Mouse (Mus musculus) kidney, adult 2 months (tissue): ENCODE measurements around the gene Dpf1. TPM values are rescaled to one million over a fixed set of nuclear protein-coding genes. Genes with fewer than 3 reads are reported as not detected.

ENCODE experiments used
- DNase-seq: peaks from one replicate; pipeline ENCODE4 v3.0.0; 2021
- H3K27ac ChIP-seq: fragments of 200-500 bp; 2 replicates; pipeline ENCODE4 v1.5.1; 2012; ENCODE audit warnings: low read depth, low read length, control low read depth, inconsistent platforms; ENCODE audit not compliant: insufficient read depth
- H3K27me3 ChIP-seq: fragments of 200-500 bp; replicated peaks from 2 replicates; pipeline ENCODE4 v1.6.1; 2012; ENCODE audit warnings: mild to moderate bottlenecking, moderate library complexity, low read length, inconsistent platforms; ENCODE audit not compliant: control insufficient read depth, insufficient read depth
- H3K36me3 ChIP-seq: fragments of 200-500 bp; 2 replicates; pipeline ENCODE4 v1.6.1; 2012; ENCODE audit warnings: mild to moderate bottlenecking, moderate library complexity, low read length, inconsistent platforms; ENCODE audit not compliant: control insufficient read depth, insufficient read depth
- H3K4me1 ChIP-seq: fragments of 200-500 bp; 2 replicates; pipeline ENCODE4 v1.6.1; 2011; ENCODE audit warnings: low read length; ENCODE audit not compliant: control insufficient read depth, insufficient read depth
- H3K4me3 ChIP-seq: fragments of 200-500 bp; 2 replicates; pipeline ENCODE4 v1.5.1; 2011; ENCODE audit warnings: mild to moderate bottlenecking, low read depth, low read length, control low read depth; ENCODE audit not compliant: insufficient read depth
- CTCF ChIP-seq: fragments of 200-500 bp; conservative IDR thresholded peaks from 2 replicates; pipeline ENCODE4 v1.5.1; 2011; ENCODE audit warnings: low read depth, mild to moderate bottlenecking, control low read depth, low read length, moderate library complexity, mixed read lengths; ENCODE audit not compliant: insufficient read depth, insufficient read length
- POLR2A ChIP-seq: fragments of 200-500 bp; IDR thresholded peaks from one replicate; pipeline ENCODE4 v1.6.1; 2011; ENCODE audit warnings: low read depth, low read length, control low read depth
- WGBS: fragments of 180-500 bp; shearing (Covaris S2); methylation state at CpG from one replicate; pipeline ENCODE4 v1.1.7; 2018; 5-methylcytosine and 5-hydroxymethylcytosine counted together
- polyA plus RNA-seq: library from polyadenylated mRNA; depleted of rRNA; stranded (reverse); fragments of >200 nt; gene quantifications from 2 replicates; pipeline ENCODE4 v1.2.3, GENCODE M21; 2012

Gene Dpf1
- polyA plus RNA-seq, 1 experiment, result 0.11 TPM

- no peak for TF ChIP-seq CTCF
- no peak for TF ChIP-seq POLR2A
- Histone ChIP-seq H3K36me3 (no peaks in the 10 kb centered on the region), H3K27ac (no peak overlapping the region), H3K4me3 (no peak overlapping the region), H3K27me3 (peaks cover 4% of the 10 kb centered on the region; the same call in 1 of the 2 replicates), H3K4me1 (0 out of 2 replicates have a peak, but pooled peaks cover 7% of the 10 kb centered on the region)
- DNase-seq, result no peak
- 2% methylated on average over 46 of the region's 48 CpGs for WGBS
Observed at GRCm38 (mm10) chr7:29304463-29305262, 912 bp downstream of the Dpf1 start.

GRCm38 (mm10) chr7:29305263-29305988 lies 1.7 kb downstream of the Dpf1 start:
- Histone ChIP-seq H3K27ac (no peak overlapping the region), H3K36me3 (no peaks in the 10 kb centered on the region), H3K27me3 (peaks cover 4% of the 10 kb centered on the region; the same call in 1 of the 2 replicates), H3K4me3 (no peak overlapping the region), H3K4me1 (0 out of 2 replicates have a peak, but pooled peaks cover 7% of the 10 kb centered on the region)
- DNase-seq, result no peak
- TF ChIP-seq CTCF (no peak), POLR2A (no peak)
- 56% methylated on average over 9 of the region's 9 CpGs for WGBS

GRCm38 (mm10) chr7:29306108-29306507 lies 2.4 kb downstream of the Dpf1 start:
- Histone ChIP-seq H3K27me3 (peaks cover 4% of the 10 kb centered on the region; the same call in 1 of the 2 replicates), H3K4me1 (0 out of 2 replicates have a peak, but pooled peaks cover 7% of the 10 kb centered on the region), H3K36me3 (no peaks in the 10 kb centered on the region), H3K27ac (no peak overlapping the region), H3K4me3 (no peak overlapping the region)
- no peak for TF ChIP-seq CTCF
- TF ChIP-seq POLR2A, result no peak
- 74% methylated on average over 7 of the region's 7 CpGs for WGBS
- DNase-seq, result no peak

GRCm38 (mm10) chr7:29306619-29307018 lies 2.9 kb downstream of the Dpf1 start:
- 38% methylated on average over 7 of the region's 7 CpGs for WGBS
- peak; percentile 36 for TF ChIP-seq CTCF
- TF ChIP-seq POLR2A, result no peak
- Histone ChIP-seq H3K27me3 (peaks cover 4% of the 10 kb centered on the region; the same call in 1 of the 2 replicates), H3K4me3 (no peak overlapping the region), H3K36me3 (no peaks in the 10 kb centered on the region), H3K4me1 (0 out of 2 replicates have a peak, but pooled peaks cover 7% of the 10 kb centered on the region), H3K27ac (no peak overlapping the region)
- peak; percentile 46 for DNase-seq

GRCm38 (mm10) chr7:29307350-29308104 lies 3.8 kb downstream of the Dpf1 start:
- peak overlapping the region; percentile 45 for H3K4me3 ChIP-seq
- no peak for TF ChIP-seq POLR2A
- no peak for TF ChIP-seq CTCF
- 2% methylated on average over 42 of the region's 42 CpGs for WGBS
- no peaks in the 10 kb centered on the region for H3K36me3 ChIP-seq
- 0 out of 2 replicates have a peak, but pooled peaks cover 7% of the 10 kb centered on the region for H3K4me1 ChIP-seq
- peaks cover 4% of the 10 kb centered on the region; the same call in 1 of the 2 replicates for H3K27me3 ChIP-seq
- no peak overlapping the region for H3K27ac ChIP-seq
- peak; percentile 93 for DNase-seq

GRCm38 (mm10) chr7:29309221-29309721 lies 5.5 kb downstream of the Dpf1 start:
- 0 out of 2 replicates have a peak, but pooled peaks cover 7% of the 10 kb centered on the region for H3K4me1 ChIP-seq
- TF ChIP-seq CTCF, result no peak
- no peak for TF ChIP-seq POLR2A
- H3K27ac ChIP-seq, result no peak overlapping the region
- WGBS, result 2% methylated on average over 36 of the region's 36 CpGs
- H3K36me3 ChIP-seq, result no peaks in the 10 kb centered on the region
- peaks cover 2% of the 10 kb centered on the region; the same call in 1 of the 2 replicates for H3K27me3 ChIP-seq
- H3K4me3 ChIP-seq, result peak overlapping the region; percentile 36
- DNase-seq, result peak; percentile 43
